8 mouse cellular contexts compared by ENCODE assay signal in genomic region chr14:59942864-59943611, GRCm38 (mm10).
DNase-seq lines count a peak whose midpoint lies in the region; ATAC-seq and TF ChIP-seq lines count a peak whose summit lies in the region.

No protein-coding gene starts in this region.

- peak; percentile 91 for DNase-seq in brain, embryonic 14.5 days (ENCODE audit: low read depth)
- peak; percentile 88 for DNase-seq in forebrain, embryonic 11.5 days (ENCODE audit: low spot score)
- peak; percentile 77 to 89 for DNase-seq in heart, postnatal 14 days
- peak; percentile 72 for DNase-seq in large intestine, adult 2 months (ENCODE audit: low read depth, low spot score)
- DNase-seq in lung, adult 2 months, result peak; percentile 45
- peak; percentile 84 for DNase-seq in ovary, postnatal 14 days (ENCODE audit: low spot score)
- DNase-seq in thymus, postnatal 10 days (ENCODE audit: low spot score in 2 of 2), result peak; percentile 71 to 89

- intact Hi-C loops in heart, postnatal 14 days (cut with DNase I), result loop anchor here (2.0 to 5.0 kb wide), 3 partner anchors 72 to 330 kb away; partner anchors contain the start of gene Shisa2

- H3K36me3 ChIP-seq in C2C12 (ENCODE audit: control insufficient read depth, insufficient read depth), result no peaks in the 10 kb centered on the region
- H3K36me3 ChIP-seq in forebrain, embryonic 11.5 days (ENCODE audit: control insufficient read depth, insufficient read depth, low read length), result no peaks in the 10 kb centered on the region

- H3K9ac ChIP-seq in forebrain, embryonic 11.5 days (ENCODE audit: low read length), result no peak overlapping the region

- H3K27me3 ChIP-seq in C2C12 (ENCODE audit: control insufficient read depth, insufficient read depth, insufficient read length), result peaks cover 11% of the 10 kb centered on the region
- H3K27me3 ChIP-seq in forebrain, embryonic 11.5 days (ENCODE audit: control insufficient read depth, insufficient read depth, low read length), result no peaks in the 10 kb centered on the region

- H3K27ac ChIP-seq in forebrain, embryonic 11.5 days (ENCODE audit: low read depth, low read length), result no peak overlapping the region

- WGBS in forebrain, embryonic 11.5 days, result 23% methylated on average over 7 of the region's 7 CpGs
- 13% methylated on average over 7 of the region's 7 CpGs for WGBS in large intestine, adult 2 months
- WGBS in lung, adult 2 months, result 18% methylated on average over 7 of the region's 7 CpGs

- peak; percentile 76 for ATAC-seq in forebrain, embryonic 11.5 days (replicated peaks; ENCODE audit: low FRiP score)

- no peaks in the 10 kb centered on the region for H3K79me2 ChIP-seq in C2C12 (ENCODE audit: control insufficient read depth, insufficient read depth)

- H3ac ChIP-seq in C2C12 (ENCODE audit: control insufficient read depth, insufficient read length, low read depth), result no peak overlapping the region

- H3K4me3 ChIP-seq in C2C12 (ENCODE audit: insufficient read depth, poor library complexity, severe bottlenecking), result no peak overlapping the region
- no peak overlapping the region for H3K4me3 ChIP-seq in forebrain, embryonic 11.5 days (ENCODE audit: low read depth, low read length)
- H3K4me3 ChIP-seq in lung, adult 2 months (replicated peaks; ENCODE audit: extremely low read depth, low read depth, low read length), result no peak overlapping the region

- H3K4me1 ChIP-seq in forebrain, embryonic 11.5 days (replicated peaks; ENCODE audit: control insufficient read depth, insufficient read depth, low read length), result 0 out of 2 replicates have a peak, but pooled peaks cover 2% of the 10 kb centered on the region
- H3K4me1 ChIP-seq in lung, adult 2 months (ENCODE audit: control insufficient read depth, insufficient read depth, low read length), result no peaks in the 10 kb centered on the region

- no peaks in the 10 kb centered on the region for H3K9me3 ChIP-seq in forebrain, embryonic 11.5 days (ENCODE audit: control insufficient read depth, low read length)

- H3K4me2 ChIP-seq in forebrain, embryonic 11.5 days (ENCODE audit: low read depth, low read length, severe bottlenecking), result no peak overlapping the region

- TF ChIP-seq CTCF in C2C12 (IDR thresholded peaks at IDR 0.05; ENCODE audit: control insufficient read depth, insufficient read depth, insufficient read length), result peak; percentile 48
- TF ChIP-seq CTCF in brain, embryonic 14.5 days (IDR thresholded peaks at IDR 0.05; ENCODE audit: borderline replicate concordance, extremely low read depth, insufficient read depth, insufficient read length), result peak; percentile 88
- peak; percentile 65 for TF ChIP-seq CTCF in lung, adult 2 months (IDR thresholded peaks at IDR 0.05; ENCODE audit: insufficient read depth, low read length)

- TF ChIP-seq POLR2A in brain, embryonic 14.5 days (IDR thresholded peaks at IDR 0.05; ENCODE audit: borderline replicate concordance, extremely low read depth, insufficient read depth, insufficient read length, poor library complexity, severe bottlenecking), result no peak
- no peak for TF ChIP-seq POLR2A in lung, adult 2 months (IDR thresholded peaks at IDR 0.05; ENCODE audit: borderline replicate concordance, extremely low read depth, low read depth, low read length)

- no peaks in the 10 kb centered on the region for H3K79me3 ChIP-seq in C2C12 (ENCODE audit: low read depth)

TF ChIP-seq in C2C12, 6 proteins besides CTCF, POLR2A, EP300 and RAD21:
- no peak for TF ChIP-seq USF1 (IDR thresholded peaks at IDR 0.05; ENCODE audit: low read depth)
- no peak for TF ChIP-seq FOSL1 (IDR thresholded peaks at IDR 0.05; ENCODE audit: insufficient read depth, low read length, poor library complexity, severe bottlenecking)
- TF ChIP-seq MYOD1 (IDR thresholded peaks at IDR 0.05; ENCODE audit: control insufficient read depth, insufficient read length, low read depth), result no peak
- TF ChIP-seq MAX (IDR thresholded peaks at IDR 0.05), result no peak
- no peak for TF ChIP-seq CEBPB (IDR thresholded peaks at IDR 0.05; ENCODE audit: low read depth)
